Mouse (Mus musculus): Measurements from ENCODE around the gene Sp7.

DNA sequence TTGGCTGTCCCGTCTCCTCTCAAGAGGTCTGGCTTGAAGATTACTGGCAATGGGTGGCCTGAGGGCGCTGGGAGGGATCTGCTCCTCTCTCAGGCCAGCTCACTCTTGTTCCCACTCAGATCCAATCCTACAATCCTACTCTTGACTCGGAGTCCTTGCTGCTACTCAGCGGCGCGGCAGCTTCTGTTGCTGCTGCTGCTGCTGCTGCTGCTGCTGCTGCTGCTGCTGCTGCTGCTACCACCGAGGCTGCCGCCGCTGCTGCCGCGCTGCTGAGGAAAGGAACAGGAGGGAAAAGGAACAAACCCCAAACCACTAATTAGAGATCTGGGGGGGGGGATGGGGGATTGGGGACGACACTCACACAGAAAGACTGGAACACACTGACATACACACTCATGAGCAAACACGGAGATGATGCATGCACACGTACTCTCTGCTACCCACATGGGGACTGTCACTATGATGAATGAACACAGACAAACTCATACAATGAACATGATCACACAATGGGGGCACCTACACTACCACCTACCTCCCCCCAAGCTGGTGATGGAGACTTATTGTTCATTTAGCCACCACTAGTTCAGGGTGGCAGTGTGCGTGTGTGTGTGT, at the start of gene Sp7:
- TF ChIP-seq POLR2A (IDR thresholded peaks at IDR 0.05; ENCODE audit: borderline replicate concordance, insufficient read depth, low read length) (no peak), CTCF (IDR thresholded peaks at IDR 0.05; ENCODE audit: borderline replicate concordance, insufficient read depth, low read depth, low read length) (no peak)

Measured in cerebellum, adult 2 months (tissue).